Mouse (Mus musculus): ENCODE data around the gene Cd82. TPM values are rescaled to one million over a fixed set of nuclear protein-coding genes. Genes with fewer than 3 reads are reported as not detected.
A peak's percentile ranks its signal among the peaks of the same experiment; 100 is the strongest.

The Cd82 gene
- polyA plus RNA-seq, 1 experiment from 2014 or later: 5.3 TPM

DNA sequence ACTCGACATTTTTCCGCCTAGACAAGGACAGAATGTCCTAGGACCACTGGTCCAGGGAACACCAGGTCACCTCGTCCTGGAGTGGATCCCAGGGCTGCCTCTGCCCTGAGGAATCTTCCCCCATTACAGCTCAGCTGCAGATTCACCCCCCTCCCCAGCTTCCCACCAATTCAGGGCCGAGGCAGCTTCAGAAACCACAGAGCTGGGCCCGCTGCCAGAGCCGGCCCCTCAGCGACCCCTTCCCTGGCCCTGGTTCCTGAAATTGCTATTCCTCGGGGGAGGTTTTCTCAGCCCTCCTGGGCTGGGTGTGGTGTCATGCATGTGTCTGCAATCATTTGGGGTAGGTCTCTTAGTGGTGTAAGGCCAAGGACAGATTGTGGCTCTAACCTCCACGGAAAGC lies 22.5 kb upstream of the Cd82 start:
- peaks cover 30% of the 10 kb centered on the region for H3K27me3 ChIP-seq (ENCODE audit: poor library complexity, severe bottlenecking)
- no peaks in the 10 kb centered on the region for H3K36me3 ChIP-seq (replicated peaks)
- 71% methylated on average over 9 of the region's 9 CpGs for WGBS
- H3K27ac ChIP-seq: no peak overlapping the region
- H3K4me1 ChIP-seq: peaks cover 32% of the 10 kb centered on the region
- no peaks in the 10 kb centered on the region for H3K9me3 ChIP-seq
- DNase-seq (ENCODE audit: extremely low spot score, low spot score): no peak
- H3K4me3 ChIP-seq: no peak overlapping the region

GRCm38 (mm10) chr2:93482036-93482644 lies 19.2 kb upstream of the Cd82 start:
- H3K4me1 ChIP-seq: peaks cover 38% of the 10 kb centered on the region
- WGBS: 48% methylated on average over 6 of the region's 6 CpGs
- peak; percentile 62 for DNase-seq (ENCODE audit: extremely low spot score, low spot score)
- peak overlapping the region; percentile 77 for H3K27ac ChIP-seq
- no peaks in the 10 kb centered on the region for H3K36me3 ChIP-seq (replicated peaks)
- no peaks in the 10 kb centered on the region for H3K9me3 ChIP-seq
- no peak overlapping the region for H3K4me3 ChIP-seq
- H3K27me3 ChIP-seq (ENCODE audit: poor library complexity, severe bottlenecking): peaks cover 18% of the 10 kb centered on the region

DNA sequence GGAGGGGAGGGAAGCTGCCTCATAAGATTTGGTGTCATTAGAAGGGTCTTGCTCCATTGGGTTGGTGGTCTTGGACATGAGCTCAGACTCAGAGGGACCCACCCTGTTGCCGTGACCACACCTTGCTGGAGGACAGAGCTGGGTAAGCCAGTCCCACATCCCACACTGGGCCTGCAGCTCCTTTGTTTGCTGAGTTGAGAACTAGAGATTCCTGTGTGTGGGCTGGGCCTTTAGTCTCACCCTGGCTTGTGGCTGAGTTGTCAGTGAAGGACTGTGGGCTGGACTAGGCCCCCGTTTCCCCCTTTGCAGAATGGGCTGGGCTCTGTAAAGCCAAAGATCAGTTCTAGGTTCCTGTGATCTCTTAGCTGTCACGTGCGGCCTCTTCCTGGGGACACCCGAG lies 15.8 kb upstream of the Cd82 start:
- Histone ChIP-seq H3K4me3 (no peak overlapping the region), H3K27me3 (ENCODE audit: poor library complexity, severe bottlenecking) (peaks cover 36% of the 10 kb centered on the region), H3K36me3 (replicated peaks) (no peaks in the 10 kb centered on the region), H3K9me3 (no peaks in the 10 kb centered on the region), H3K27ac (peak overlapping the region; percentile 45; the same call in 1 of the 2 replicates), H3K4me1 (peaks cover 42% of the 10 kb centered on the region)
- WGBS: 73% methylated on average over 5 of the region's 5 CpGs
- DNase-seq (ENCODE audit: extremely low spot score, low spot score): no peak

GRCm38 (mm10) chr2:93477519-93477918 lies 14.6 kb upstream of the Cd82 start:
- no peak overlapping the region; the same call in 1 of the 2 replicates for H3K27ac ChIP-seq
- no peak overlapping the region for H3K4me3 ChIP-seq
- no peaks in the 10 kb centered on the region for H3K9me3 ChIP-seq
- peak; percentile 78 for DNase-seq (ENCODE audit: extremely low spot score, low spot score)
- no peaks in the 10 kb centered on the region for H3K36me3 ChIP-seq (replicated peaks)
- H3K4me1 ChIP-seq: peaks cover 32% of the 10 kb centered on the region
- WGBS: 48% methylated on average over 7 of the region's 7 CpGs
- H3K27me3 ChIP-seq (ENCODE audit: poor library complexity, severe bottlenecking): peaks cover 36% of the 10 kb centered on the region

- Histone ChIP-seq H3K27ac (0 out of 2 replicates have a peak overlapping the region, but pooled peaks have one; percentile 10), H3K4me1 (peaks cover 22% of the 10 kb centered on the region), H3K4me3 (no peak overlapping the region), H3K9me3 (no peaks in the 10 kb centered on the region), H3K36me3 (replicated peaks) (no peaks in the 10 kb centered on the region), H3K27me3 (ENCODE audit: poor library complexity, severe bottlenecking) (peaks cover 40% of the 10 kb centered on the region)
- DNase-seq (ENCODE audit: extremely low spot score, low spot score): no peak
- 89% methylated on average over 7 of the region's 7 CpGs for WGBS
These were observed 13.5 kb upstream of the Cd82 start for GRCm38 (mm10) chr2:93476487-93476886.

GRCm38 (mm10) chr2:93475040-93475439 lies 12.1 kb upstream of the Cd82 start:
- Histone ChIP-seq H3K27ac (no peak overlapping the region), H3K36me3 (replicated peaks) (no peaks in the 10 kb centered on the region), H3K27me3 (ENCODE audit: poor library complexity, severe bottlenecking) (peaks cover 41% of the 10 kb centered on the region), H3K4me1 (peaks cover 26% of the 10 kb centered on the region), H3K4me3 (no peak overlapping the region), H3K9me3 (no peaks in the 10 kb centered on the region)
- DNase-seq (ENCODE audit: extremely low spot score, low spot score): peak; percentile 86
- WGBS: 2% methylated on average over 11 of the region's 11 CpGs

- peaks cover 48% of the 10 kb centered on the region for H3K27me3 ChIP-seq (ENCODE audit: poor library complexity, severe bottlenecking)
- no peaks in the 10 kb centered on the region for H3K36me3 ChIP-seq (replicated peaks)
- peaks cover 37% of the 10 kb centered on the region for H3K4me1 ChIP-seq
- no peak for DNase-seq (ENCODE audit: extremely low spot score, low spot score)
- 90% methylated on average over 9 of the region's 9 CpGs for whole genome bisulfite sequencing
- H3K27ac ChIP-seq: no peak overlapping the region
- H3K9me3 ChIP-seq: no peaks in the 10 kb centered on the region
- no peak overlapping the region for H3K4me3 ChIP-seq
These were observed 11.0 kb upstream of the Cd82 start for GRCm38 (mm10) chr2:93473915-93474314.

DNA sequence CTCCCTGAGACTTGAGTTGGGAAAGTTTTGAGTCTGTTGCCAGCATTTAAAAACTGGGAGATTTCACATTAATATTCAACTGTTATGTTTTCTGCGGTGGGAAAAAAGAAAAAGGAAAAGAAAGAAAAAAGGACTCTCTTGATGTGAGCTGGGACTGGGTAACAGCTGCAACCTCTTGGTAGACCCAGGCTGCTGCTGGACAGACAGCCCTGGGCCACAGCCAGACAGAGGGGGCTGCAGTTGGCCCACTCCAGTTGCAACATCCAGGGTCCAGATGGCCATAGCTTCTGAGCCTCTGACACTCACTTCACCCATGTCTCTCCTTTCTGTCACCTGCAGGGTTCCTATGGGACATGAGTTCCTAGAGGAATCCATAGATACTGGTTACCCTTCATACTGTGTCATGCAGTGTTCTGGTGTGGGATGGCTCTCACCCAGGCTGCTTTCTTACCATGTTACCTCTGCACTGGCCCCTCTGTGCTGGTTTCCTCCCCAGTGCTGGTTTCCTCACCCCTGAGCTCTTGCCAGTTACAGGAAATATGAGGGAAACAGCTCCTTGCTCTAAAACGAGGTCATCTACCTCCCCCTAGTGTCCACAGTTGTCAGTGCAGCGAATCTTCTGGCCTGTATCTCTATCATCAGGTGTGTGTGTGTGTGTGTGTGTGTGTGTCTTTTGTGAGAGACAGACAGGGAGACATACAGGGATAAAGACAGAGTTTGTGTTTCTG lies 8.1 kb upstream of the Cd82 start:
- no peak overlapping the region for H3K27ac ChIP-seq
- WGBS: 17% methylated on average over 3 of the region's 3 CpGs

GRCm38 (mm10) chr2:93470127-93470526 lies 7.2 kb upstream of the Cd82 start:
- WGBS: under 1% methylated on average over 9 of the region's 9 CpGs
- Histone ChIP-seq H3K36me3 (replicated peaks) (no peaks in the 10 kb centered on the region), H3K27ac (peak overlapping the region; percentile 59), H3K27me3 (ENCODE audit: poor library complexity, severe bottlenecking) (peaks cover 43% of the 10 kb centered on the region), H3K4me3 (peak overlapping the region; percentile 42), H3K4me1 (peaks cover 31% of the 10 kb centered on the region), H3K9me3 (no peaks in the 10 kb centered on the region)
- peak; percentile 46 for DNase-seq (ENCODE audit: extremely low spot score, low spot score)

More for the DNA sequence above, 8.1 kb upstream of the Cd82 start:
- H3K27me3 ChIP-seq (ENCODE audit: poor library complexity, severe bottlenecking): peaks cover 52% of the 10 kb centered on the region
- H3K9me3 ChIP-seq: no peaks in the 10 kb centered on the region
- H3K36me3 ChIP-seq (replicated peaks): no peaks in the 10 kb centered on the region
- peak; percentile 74 for DNase-seq (ENCODE audit: extremely low spot score, low spot score)
- peaks cover 39% of the 10 kb centered on the region for H3K4me1 ChIP-seq
- H3K4me3 ChIP-seq: peak overlapping the region; percentile 42; the same call in 1 of the 2 replicates

DNA sequence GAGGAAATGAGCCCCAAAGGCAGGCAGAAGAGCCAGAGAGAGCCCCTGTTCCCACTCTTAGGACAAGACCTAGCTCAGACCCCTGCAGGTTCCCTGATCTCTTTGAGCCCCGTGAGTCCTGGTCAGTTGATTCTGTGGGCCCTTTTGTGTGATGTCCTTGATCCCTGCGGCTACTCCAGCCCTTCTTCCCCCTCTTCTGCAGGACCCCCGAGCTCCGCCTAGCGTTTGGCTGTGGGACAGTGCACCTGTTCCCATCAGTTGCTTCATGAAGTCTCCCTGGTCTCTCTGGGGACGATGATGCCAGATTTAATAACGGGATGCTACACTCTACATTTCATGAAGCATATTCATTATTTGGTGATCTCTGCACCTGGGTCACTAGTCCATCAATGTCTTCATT lies 6.2 kb upstream of the Cd82 start:
- peak; percentile 63 for DNase-seq (ENCODE audit: extremely low spot score, low spot score)
- Histone ChIP-seq H3K4me3 (no peak overlapping the region), H3K36me3 (replicated peaks) (no peaks in the 10 kb centered on the region), H3K9me3 (no peaks in the 10 kb centered on the region), H3K27me3 (ENCODE audit: poor library complexity, severe bottlenecking) (peaks cover 46% of the 10 kb centered on the region), H3K27ac (peak overlapping the region; percentile 49; the same call in 1 of the 2 replicates), H3K4me1 (peaks cover 30% of the 10 kb centered on the region)
- 6% methylated on average over 7 of the region's 7 CpGs for WGBS

- no peak overlapping the region for H3K4me3 ChIP-seq
- no peaks in the 10 kb centered on the region for H3K36me3 ChIP-seq (replicated peaks)
- peaks cover 53% of the 10 kb centered on the region for H3K4me1 ChIP-seq
- no peak for DNase-seq (ENCODE audit: extremely low spot score, low spot score)
- peaks cover 68% of the 10 kb centered on the region for H3K27me3 ChIP-seq (ENCODE audit: poor library complexity, severe bottlenecking)
- H3K9me3 ChIP-seq: no peaks in the 10 kb centered on the region
- no peak overlapping the region for H3K27ac ChIP-seq
- 87% methylated on average over 3 of the region's 3 CpGs for WGBS
These were observed 3.4 kb upstream of the Cd82 start for GRCm38 (mm10) chr2:93466314-93466713.

DNA sequence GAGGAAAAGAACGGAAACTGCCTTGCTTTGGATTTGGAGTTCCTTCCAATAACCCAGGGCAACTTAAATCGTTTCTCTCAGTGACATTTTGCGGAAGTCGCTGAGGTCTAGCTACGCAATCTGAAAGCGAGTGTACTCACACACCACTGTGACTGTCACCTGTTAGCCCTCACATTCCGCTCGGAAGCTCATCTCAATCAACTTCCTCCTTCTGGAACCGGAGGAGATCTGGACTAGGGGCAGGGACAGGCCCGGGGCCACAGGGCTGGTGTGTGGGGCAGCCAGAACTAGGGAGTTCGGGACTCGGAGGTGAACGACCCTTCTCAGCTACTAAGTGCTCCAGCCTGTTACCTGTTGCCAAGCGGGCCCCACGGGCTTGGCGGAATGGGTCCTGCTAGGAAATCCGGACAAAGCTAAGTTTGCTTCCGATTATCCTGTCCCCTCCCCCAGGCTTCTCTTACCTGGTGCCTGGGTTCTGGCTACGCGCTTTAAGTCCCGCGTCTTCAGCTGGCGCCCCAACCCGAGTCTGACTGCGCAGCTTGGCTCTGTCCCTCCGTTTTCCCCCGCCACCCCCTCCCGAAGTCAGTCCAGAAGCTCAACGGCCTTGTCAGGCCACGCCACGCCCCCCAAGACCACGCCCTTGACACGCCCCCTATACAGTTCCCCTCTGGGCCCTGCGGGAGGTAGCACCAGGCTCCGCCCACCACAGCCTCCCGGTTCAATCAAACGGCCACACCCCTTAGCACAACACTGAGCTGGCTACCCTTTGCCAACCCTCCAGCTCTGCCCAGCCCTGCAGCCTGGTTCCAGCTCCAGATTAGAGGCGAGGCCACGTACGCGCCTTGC lies 848 bp downstream of the Cd82 start:
- Histone ChIP-seq H3K36me3 (replicated peaks) (no peaks in the 10 kb centered on the region), H3K27me3 (ENCODE audit: poor library complexity, severe bottlenecking) (peaks cover 69% of the 10 kb centered on the region), H3K4me3 (peak overlapping the region; percentile 62), H3K27ac (peak overlapping the region; percentile 81), H3K4me1 (peaks cover 28% of the 10 kb centered on the region), H3K9me3 (peaks cover 8% of the 10 kb centered on the region)
- peak; percentile 96 for DNase-seq (ENCODE audit: extremely low spot score, low spot score)
- 2% methylated on average over 41 of the region's 41 CpGs for WGBS
